Mouse (Mus musculus): ENCODE results near the gene Ankrd52.
A peak's percentile ranks its signal among the peaks of the same experiment; 100 is the strongest.

Ankrd52 gene

DNA sequence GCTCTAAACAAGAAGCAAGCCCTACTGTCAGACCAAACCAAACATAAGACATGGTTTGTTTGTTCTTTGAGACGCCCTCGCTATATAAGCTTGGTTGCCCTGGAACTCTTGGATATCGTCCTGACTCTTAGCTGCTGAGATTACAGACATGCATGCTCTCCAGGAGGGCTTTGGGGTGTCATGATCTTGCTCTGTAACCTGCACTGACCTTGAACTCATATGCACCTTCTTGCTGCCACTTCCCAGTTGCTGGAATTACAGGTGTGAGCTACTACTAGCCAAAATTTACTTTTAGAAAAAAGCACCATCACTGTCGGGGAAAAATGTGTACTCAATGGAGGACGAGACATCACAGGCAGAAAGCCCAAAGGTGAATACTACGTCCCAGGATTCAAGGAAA is 7.3 kb upstream of the Ankrd52 start:
- DNase-seq (ENCODE audit: low spot score): no peak

DNA sequence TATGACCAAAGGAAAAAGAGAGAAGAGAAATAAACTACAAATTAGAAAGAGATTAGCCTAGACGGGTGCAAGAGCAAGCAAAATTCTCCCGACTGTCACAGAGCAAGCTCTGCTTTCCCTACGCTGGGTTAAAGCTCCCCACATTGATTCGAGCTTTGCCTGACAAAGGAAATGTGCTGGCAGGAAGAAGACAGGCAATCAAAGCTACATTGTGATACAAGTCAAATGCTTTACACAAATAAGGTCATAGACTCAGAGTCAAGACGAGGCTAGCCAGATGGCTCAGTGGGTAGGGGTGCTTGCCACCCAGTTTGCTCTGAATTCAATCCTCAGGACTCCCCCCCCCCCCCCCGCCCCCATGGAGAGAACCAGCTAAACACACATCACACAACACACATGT is 6.9 kb upstream of the Ankrd52 start:
- no peak for DNase-seq (ENCODE audit: low spot score)

DNA sequence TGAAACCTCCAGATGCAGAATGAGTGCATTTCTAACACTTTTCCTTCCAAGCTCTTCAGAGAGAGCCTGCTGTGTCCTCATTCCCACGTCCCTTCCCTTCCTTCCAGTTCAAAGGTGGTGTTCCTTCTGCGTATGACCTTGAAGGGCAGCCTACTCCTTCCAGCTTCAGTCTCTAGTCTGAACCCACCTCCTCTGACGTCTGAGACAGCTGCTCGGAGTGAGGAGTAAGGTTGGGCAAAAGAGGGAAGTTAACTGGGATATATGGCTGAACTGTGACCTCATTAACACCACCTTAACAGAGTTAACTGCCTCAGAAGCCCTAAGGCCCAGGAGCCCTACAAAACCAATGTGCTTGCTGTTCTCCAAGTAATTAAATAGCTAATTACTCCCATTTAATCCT is 6.3 kb upstream of the Ankrd52 start:
- DNase-seq (ENCODE audit: low spot score): no peak

DNA sequence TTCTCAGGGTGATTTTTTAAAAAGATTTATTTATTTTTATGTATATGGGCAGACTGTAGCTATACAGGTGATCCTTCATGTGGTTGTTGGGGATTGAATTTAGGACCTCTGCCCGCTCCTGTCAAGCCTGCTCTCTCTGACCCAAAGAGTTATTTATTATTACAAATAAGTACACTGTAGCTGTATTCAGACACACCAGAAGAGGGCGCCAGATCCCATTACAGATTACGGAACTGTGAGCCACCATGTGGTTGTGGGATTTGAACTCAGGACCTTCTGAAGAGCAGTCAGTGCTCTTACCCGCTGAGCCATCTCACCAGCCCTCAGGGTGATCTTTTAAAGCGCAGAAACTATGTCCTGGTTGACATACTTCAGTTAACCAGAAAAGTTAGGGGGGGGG is 4.8 kb upstream of the Ankrd52 start:
- DNase-seq (ENCODE audit: low spot score): no peak

DNA sequence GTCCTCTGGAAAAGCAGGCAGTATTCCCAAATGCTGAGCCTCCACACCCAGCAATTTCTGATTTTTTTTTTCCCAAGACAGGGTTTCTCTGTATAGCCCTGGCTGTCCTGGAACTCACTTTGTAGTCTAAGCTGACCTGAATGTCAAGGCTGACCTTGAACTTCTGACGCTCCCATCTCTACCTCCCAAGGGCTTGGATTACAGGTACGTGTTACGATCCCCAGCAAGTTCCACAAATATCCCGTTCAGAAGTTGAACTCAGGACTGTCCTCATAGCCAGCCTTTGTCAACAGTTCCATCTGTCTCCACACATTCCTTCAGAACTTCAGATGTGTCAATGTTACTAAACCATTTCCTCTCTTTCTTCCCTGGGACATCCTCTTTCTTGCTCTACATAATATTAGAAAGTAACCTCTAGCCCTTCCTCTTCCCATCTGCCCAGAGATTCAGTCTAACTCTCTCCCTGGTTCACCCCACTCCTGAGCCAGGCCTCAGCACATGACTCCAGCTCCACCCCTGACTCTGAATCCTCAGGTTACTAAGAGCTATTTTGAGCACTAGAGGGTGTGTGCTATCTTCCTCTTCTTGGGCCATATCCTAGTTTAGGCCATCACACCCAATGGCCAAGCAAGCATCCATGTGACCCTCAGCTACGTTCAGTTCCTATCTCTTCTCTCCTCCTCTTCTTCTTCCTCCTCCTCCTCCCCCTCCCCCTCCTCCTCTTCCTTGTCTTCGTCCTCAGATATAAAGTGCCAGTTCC is 3.7 kb upstream of the Ankrd52 start:
- no peak for DNase-seq (ENCODE audit: low spot score)

DNA sequence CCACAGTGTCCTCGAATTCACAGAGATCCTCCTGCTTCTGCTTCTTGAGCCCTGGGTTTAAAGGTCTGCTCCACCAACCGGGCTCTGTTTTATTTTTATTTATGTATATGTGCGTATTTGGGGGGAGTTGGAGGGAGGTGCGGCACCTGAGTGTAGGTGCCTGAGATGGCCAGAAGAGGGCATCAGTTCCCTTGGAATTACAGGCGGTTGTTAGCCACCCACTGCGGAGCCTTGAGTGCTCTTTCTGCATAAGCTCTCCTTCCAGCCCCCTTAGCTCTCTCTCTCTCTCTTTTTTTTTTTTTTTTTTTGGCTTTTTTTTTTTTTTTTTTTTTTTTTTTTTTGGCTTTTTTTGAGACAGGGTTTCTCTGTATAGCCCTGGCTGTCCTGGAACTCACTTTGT is 2.5 kb upstream of the Ankrd52 start:
- peak; percentile 53 for DNase-seq (ENCODE audit: low spot score)

DNA sequence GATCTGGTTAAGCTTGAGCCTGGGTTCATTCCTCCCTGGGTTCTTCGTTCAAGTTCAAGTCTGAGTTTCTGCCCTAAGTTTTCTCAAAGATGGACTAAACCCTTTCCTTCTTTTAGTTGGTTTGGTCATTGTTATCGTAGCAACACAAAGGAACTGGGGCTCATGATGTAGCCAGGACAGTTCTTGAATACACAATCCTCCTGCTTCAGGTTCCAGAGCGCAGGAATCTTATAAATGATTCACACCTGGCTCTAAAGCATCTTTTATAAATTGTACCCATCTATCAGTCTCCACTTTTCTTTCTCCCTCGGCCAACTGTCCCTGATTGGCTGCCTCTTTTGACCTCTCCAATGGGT is 838 bp upstream of the Ankrd52 start:
- no peak for DNase-seq (ENCODE audit: low spot score)

DNA sequence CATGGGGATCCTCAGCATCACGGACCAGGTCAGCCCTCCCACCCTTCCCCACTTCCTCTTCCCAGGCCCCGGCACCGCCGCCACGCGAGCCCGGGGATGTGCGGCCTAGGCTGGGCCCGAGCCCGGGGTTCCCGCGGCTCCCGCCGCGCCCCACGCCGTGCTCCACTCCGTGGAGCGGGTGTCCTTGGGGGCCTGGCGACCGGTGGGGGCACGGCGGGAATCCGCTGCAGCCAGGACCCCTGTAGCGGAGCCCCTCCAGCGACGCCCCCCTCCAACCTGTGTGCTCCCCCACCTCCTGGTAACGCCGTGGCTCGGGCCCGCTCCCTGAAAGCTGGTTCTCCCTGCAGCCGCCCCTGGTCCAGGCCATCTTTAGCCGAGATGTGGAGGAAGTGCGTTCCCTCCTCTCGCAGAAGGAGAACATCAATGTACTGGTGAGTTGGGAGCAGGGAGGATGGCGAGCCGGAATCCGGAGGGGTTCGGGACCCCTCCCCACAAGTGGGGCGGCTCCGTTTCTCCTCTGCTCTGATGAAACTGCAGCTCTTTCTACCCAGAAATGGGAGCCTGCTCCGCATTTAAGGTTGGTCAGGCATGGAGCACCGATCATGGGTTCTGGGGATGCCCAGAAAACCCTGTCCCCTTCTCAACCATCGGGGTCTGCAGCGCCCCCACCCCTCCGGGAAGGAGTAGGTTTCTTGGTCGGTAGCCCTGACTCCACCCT is 466 bp downstream of the Ankrd52 start:
- peak; percentile 50 for DNase-seq (ENCODE audit: low spot score)

DNA sequence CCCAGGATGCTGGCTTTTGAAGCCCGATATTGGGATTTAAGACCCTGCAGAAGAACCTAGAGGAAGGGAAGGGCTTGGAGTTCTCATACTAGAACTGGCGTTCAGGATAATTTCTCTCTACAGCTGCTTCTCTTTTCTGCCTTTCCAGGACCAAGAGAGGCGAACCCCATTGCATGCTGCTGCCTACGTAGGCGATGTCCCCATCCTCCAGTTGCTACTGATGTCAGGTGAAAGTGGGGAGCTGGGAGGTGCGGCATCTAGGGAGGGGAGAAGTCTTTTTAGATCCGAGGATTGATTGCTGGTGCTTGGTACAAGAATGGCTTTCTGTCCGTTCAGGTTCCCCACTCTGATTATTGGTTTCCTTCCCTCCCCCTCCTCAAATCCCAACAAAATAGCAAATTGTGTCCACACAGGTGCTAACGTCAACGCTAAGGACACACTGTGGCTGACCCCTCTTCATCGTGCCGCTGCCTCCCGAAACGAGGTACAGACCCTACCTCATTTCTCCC is 1.1 kb downstream of the Ankrd52 start:
- no peak for DNase-seq (ENCODE audit: low spot score)

DNA sequence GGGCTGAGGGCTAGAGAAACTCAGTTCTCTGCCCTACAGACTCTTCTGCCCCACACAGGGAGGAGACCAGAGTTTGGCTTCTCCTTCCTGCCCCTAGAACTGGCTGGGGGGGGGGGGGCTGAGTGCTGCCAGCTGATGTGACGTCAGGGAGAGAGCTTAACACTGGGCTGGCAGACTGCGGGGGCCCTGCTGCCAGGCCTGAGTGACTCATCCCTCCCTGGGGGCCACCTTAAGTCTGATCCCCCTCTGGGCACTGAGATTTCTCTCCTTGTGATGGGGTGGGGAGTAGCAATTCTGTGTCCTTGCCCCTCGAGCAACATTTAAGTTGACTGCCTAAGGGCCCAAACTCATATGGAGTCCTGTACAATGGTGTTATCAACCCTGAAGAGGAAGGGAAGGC is 1.5 kb downstream of the Ankrd52 start:
- DNase-seq (ENCODE audit: low spot score): no peak

DNA sequence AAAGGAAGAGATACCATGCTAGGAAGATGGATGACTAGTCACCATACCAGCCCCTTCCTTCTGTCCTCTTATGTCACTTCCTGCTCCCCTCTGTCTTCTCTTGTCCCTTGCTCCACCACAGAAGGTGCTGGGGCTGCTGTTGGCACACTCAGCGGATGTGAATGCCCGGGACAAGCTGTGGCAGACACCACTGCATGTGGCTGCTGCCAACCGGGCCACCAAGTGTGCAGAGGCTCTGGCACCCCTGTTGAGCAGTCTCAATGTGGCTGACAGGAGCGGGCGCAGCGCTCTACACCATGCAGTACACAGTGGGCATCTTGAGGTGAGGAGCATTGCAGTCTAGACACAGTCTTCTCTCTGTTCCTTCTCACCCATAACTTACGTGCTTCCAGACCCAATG is 2.3 kb downstream of the Ankrd52 start:
- no peak for DNase-seq (ENCODE audit: low spot score)

DNA sequence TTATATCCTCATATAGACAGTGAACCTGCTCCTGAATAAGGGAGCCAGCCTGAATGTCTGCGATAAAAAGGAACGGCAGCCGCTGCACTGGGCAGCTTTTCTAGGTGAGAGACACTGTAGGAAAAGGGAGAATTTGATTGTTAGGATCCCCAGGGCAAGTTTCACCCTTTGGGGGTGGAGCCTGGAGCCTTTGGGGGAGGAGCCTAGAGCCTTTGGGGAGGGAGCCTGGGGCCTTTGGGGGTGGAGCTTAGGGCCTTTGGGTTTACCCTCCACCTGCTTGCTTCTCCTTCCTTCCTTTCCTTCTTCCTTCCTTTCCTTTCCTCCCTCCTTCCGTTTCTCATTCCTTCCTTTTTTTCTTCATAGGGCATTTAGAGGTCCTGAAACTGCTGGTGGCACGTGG is 3.6 kb downstream of the Ankrd52 start:
- no peak for DNase-seq (ENCODE audit: low spot score)

DNA sequence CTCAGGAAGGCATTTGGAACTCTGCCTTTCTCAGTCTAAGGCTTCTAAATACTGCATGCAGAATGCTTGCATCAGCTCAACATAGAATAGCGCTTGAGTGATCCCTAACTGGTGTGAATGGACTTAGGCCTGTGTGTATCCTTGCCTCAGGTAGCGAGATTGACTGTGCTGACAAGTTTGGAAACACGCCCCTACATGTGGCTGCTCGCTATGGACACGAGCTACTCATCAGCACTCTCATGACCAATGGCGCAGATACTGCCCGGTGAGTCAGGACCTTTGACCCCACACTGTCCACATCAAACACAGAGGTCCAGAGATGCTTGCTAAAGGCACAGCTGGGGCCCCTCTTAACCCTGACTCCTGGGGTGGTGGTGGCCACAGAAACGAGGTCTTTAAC is 5.6 kb downstream of the Ankrd52 start:
- no peak for DNase-seq (ENCODE audit: low spot score)

DNA sequence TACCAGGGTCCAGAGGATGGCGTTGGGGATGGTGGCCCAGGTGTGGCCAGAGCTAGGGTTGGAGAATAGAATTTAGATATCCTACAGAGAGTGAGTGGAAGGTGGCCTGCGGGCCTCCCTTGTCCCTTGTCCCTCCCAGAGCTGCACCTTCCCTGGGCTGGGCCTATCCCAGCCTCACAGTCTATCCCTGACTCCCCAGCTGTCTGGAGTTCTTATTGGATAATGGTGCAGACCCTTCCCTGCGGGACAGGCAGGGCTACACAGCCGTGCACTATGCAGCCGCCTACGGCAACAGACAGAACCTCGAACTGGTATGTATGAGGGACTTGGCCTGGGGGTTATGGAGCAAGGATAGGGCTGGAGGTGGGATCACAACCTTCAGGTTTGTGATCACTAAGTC is 9.0 kb downstream of the Ankrd52 start:
- no peak for DNase-seq (ENCODE audit: low spot score)

DNA sequence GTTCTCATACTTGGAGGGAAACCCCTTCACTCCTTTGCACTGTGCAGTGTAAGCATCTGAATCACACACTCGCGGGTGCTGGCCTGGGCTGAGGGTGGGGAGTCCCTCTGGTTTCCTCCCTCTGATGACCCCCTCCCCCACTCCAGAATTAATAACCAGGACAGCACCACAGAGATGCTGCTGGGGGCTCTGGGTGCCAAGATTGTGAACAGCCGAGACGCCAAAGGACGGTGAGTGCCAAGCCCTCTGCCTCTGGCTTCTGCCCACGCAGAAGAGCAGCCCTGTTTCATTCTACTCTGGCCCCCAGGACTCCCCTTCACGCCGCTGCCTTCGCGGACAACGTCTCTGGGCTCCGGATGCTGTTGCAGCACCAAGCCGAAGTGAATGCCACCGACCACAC is 12.0 kb downstream of the Ankrd52 start:
- no peak for DNase-seq (ENCODE audit: low spot score)

DNA sequence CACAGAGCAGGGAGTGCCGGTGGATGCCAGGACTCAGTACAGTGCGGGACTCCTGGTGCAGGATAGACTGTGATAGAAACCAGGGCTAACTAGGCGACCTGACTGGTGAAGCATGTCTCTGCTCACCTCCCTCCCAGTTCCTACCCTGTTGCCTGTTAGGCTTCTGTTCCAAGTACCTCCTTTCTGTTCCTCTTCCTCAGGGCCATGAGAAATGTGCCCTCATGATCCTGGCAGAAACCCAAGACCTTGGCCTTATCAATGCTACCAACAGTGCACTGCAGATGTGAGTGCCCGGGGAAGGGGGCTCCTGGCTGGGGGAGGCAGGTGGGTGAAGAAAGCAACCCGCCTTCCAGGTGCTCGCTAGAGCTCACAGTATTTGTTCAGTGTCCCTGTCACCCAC is 12.7 kb downstream of the Ankrd52 start:
- no peak for DNase-seq (ENCODE audit: low spot score)

DNA sequence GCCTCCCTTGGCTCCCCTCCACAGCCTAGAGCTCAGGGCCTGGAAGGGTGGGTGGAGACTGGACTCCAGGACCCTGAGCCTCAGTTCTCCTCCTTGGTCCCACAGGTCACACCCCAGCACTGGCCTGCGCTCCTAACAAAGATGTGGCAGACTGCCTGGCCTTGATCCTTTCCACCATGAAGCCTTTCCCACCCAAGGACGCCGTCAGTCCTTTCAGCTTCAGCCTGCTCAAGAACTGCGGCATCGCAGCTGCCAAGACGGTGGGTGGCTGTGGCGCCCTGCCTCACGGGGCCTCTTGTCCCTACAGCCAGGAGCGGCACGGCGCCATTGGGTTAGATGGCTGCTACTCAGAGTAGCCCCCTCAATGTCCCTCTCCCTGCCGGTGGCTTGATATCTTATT is 13.5 kb downstream of the Ankrd52 start:
- DNase-seq (ENCODE audit: low spot score): no peak

DNA sequence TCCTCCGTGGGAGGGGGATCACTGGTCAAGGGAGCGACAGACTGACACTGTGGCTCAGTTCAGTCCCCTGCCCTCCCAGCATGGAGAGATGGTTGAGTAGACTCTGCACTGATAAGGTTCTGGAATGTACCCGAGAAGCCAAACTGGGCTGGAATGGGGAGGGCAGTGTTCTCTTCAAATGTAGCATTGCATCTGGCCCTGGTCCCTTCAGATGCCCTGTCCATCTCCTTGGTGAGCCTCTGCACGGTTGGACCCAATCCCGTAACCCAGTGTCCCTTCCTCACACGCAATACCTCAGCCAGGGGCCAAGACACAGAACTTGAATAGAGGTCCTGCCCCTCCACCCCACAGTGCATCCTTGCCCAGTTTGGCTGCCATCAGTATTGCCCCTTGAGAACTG is 14.9 kb downstream of the Ankrd52 start:
- DNase-seq (ENCODE audit: low spot score): no peak

DNA sequence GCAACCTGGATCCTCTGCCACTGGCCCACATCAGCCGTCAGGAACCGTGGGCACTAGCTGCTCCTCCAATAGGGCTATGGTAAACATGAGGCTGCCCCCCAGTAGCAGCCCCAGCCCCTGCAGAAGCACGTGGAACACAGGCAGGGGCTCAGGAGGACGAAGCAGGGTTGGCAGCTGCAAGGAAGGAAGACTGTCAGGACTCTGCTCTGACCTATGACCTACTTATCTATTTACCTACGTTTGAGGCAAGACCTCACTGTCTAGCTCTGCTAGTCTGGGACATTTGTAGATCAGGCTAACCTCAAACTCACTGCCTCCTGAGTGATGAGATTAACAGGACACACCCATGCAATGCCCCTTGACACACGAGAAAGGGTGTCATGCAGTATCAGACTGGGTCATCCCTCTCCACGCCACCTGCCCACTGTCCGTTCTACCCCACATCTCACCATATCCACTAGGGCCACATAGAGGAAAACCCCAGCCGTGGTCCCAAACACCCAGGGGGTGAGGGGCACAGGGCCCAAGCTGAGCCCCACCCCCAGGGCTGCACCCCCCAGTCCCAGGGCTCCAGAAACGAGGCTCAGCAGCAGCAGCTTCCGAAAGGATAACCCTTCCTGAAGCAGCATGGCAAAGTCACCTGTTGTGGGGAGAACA is 19.2 kb downstream of the Ankrd52 start:
- DNase-seq (ENCODE audit: low spot score): no peak

DNA sequence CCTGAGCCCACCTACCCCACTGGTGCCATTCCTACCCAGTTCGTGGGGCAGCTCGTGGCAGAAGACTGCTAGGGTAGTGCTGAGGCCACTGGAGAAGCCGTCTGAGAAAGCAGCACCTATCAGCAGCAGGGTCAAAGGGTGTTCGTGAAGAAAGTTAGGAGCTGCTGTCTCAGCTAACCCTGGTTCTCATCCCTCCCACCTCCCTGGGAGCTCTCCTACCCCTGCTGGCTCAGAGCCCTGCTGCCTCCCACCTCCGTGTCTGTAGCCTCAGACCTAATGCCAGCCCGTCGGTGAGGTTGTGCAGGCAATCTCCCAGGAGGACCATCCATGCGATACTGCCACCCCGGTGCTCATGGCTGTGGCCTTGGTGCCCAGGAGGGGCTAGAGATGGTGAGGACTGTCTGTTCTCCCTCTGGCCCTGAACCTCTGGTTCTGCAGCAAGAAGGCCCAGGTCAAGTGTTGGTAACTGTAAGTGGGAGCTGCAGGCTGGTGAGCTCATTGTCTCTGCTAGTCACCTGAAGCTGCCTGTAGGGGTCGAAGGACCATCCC is 19.9 kb downstream of the Ankrd52 start:
- DNase-seq (ENCODE audit: low spot score): no peak

DNA sequence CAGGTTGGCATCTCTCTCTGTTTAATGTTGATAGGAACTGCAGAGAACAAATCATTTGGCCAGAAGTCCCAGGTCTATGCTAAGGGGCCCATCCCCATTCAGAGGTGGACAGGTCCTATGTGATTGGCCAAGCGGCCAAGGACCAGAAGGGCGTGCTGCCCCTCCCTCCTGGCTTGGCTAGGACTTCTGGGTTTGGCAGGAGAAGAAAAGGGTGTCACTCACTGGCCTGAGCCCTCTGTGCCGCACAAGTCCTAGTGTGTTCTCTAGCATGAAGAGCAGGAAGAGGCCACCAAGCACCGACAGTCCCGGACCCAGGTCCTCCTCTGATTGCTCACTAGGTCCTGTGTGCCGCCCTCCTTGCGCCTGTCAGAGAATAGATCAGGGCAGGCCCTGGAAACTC is 20.6 kb downstream of the Ankrd52 start:
- no peak for DNase-seq (ENCODE audit: low spot score)

DNA sequence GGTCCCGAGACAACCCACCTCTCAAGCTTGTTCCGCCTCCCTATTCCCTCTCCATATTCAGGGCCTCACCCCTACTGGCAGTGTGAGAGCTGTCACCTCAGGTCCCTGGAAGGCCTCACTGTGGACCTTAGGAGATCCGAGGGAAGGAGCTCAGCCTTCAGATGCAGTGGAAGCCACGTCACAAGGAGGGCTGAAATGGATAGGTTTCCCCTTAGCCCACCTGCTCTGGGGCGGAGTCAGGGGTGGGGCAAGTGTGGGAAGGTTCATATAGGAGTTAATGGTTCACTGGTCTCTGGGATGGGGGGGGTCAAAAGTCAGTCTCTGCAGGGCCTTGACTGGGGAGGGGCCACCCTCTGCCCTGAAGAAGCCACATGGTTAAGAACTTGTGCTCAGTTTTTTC is 23.4 kb downstream of the Ankrd52 start:
- no peak for DNase-seq (ENCODE audit: low spot score)

DNA sequence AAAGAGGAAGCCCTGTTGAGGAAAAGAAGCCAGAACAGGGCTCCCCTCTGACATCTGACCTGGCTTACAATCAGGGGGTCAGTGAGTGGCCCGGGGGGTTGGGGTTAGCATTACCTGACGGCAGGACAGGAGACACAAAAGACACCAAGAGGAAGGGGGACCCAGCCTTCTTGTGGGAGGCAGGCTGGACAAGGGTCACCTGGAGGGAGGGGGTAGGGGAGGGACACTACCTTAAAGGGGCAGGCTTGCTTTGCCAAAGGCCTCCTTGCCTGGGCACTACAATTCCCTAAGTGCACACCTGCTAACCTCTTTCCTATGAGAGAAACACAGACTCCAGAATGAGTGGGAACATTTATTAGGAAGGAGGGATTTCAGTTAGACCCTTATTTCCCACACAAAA is 24.1 kb downstream of the Ankrd52 start, which contains the start of gene Slc39a5:
Gene Slc39a5 (minus strand): TSS at position 174 of the 400 bp plus-strand sequence.
- DNase-seq (ENCODE audit: low spot score): no peak
